Mouse (Mus musculus): Measurements from ENCODE around the gene Terb2.

GRCm38 (mm10) chr2:122146687-122147086 lies 39.4 kb upstream of the Terb2 start:
- TF ChIP-seq POLR2A (IDR thresholded peaks at IDR 0.05; ENCODE audit: insufficient read length, low read depth) (no peak), TCF12 (IDR thresholded peaks at IDR 0.05; ENCODE audit: insufficient read depth, poor library complexity, severe bottlenecking) (no peak), E2F4 (IDR thresholded peaks at IDR 0.05; ENCODE audit: insufficient read depth) (no peak), MAX (IDR thresholded peaks at IDR 0.05; ENCODE audit: low read depth) (no peak), USF1 (IDR thresholded peaks at IDR 0.05; ENCODE audit: low read depth) (no peak), SRF (IDR thresholded peaks at IDR 0.05; ENCODE audit: control insufficient read depth, insufficient read length, low read depth) (no peak), TCF3 (IDR thresholded peaks at IDR 0.05; ENCODE audit: insufficient read length, low read depth) (no peak), MYOD1 (IDR thresholded peaks at IDR 0.05; ENCODE audit: control insufficient read depth in 1 of 3, insufficient read length in 2 of 3, low read depth in 2 of 3) (no peak), MYOG (IDR thresholded peaks at IDR 0.05; ENCODE audit: control insufficient read depth in 1 of 3, insufficient read depth in 1 of 3, insufficient read length in 2 of 3, low read depth in 2 of 3) (no peak)

Measured in myocyte (in vitro differentiated cells).